Mouse (Mus musculus) kidney, adult 18-20 months (tissue): ENCODE data around the gene Tmem140.

ENCODE experiments used
- DNase-seq: peaks from one replicate; pipeline ENCODE4 v3.0.0; 2021

Tmem140 gene

DNA sequence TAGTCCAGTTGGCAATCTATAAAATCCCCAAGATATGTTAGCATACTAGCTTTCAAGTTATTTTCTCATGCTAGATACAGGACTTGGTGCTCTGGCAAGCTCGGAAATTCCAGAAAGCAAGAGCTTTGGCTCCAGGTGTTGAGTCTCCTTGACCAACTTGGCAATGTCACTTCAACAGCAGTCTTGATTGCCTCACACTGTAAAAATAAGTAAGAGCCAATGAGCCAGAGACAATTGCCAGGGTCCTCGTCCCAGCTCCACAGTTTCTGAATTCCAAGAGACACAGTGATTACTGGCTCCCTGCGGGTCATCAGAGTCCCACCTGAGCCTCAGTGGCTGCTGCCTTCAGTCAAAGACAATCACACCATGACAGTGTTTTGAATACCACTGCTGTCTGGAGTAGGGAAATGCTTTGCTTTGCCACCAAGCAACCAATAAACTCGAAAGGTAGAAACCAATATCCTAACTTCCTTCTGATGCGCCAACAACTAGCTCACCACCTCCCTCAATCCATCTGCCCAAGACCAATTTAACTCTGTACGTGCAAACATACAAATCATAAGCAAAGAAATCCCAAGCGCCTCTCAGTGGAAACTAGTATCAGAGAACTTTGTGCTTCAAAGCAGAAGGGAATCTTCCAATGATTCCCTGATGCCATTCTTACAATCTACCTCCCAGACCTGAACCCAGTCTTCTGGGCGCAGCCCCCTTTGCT, 46.8 kb downstream of the Tmem140 start:
- DNase-seq: peak; percentile 34

GRCm38 (mm10) chr6:34910371-34911219, 47.6 kb downstream of the Tmem140 start, which contains the start of gene Wdr91:
Gene Wdr91 (minus strand): TSS chr6:34910876.
- DNase-seq: peak; percentile 96

GRCm38 (mm10) chr6:34913341-34914040, 50.5 kb downstream of the Tmem140 start:
- no peak for DNase-seq

DNA sequence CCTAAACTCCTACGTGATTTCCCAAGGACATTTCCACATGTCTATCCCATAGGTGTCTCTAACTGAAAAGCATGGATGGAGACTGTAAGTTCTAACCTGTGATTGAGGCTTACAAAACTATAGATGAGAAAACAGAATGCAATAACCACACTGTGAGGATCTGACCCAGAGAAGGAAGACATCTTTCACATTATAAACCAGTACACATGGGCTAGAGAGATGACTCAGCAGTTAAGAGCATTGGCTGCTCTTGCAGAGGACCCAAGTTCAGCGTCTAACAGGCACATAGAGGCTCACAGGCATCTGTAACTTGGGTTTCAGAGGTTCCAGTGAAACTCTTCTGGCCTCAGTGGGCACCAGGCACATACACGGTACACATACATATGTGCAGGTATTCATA, 51.5 kb downstream of the Tmem140 start:
- DNase-seq: no peak

DNA sequence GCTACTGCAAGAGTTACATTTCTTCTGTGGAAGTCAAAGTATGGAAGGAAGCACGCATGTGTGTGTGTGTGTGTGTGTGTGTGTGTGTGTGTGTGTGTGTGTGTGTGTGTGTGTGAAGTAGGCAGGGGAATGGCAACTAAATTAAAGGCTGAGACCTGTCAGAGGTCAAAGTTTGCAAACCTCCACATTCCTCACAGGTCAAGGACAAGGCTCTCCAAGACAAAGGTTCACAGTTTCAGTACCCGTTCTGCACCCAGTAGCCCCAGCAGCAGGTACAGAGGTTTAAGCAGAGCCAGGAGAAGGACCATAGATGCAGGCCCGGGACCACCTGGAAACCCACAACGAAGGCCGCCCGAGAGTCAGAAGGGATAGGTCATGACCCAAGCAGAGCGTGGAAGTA, 56.2 kb downstream of the Tmem140 start:
- no peak for DNase-seq

- no peak for DNase-seq
These were observed 57.0 kb downstream of the Tmem140 start, which contains the start of gene Stra8 for GRCm38 (mm10) chr6:34919956-34920355. Gene Stra8 (plus strand): TSS chr6:34920163.

GRCm38 (mm10) chr6:34920631-34921030, 57.7 kb downstream of the Tmem140 start:
- no peak for DNase-seq

DNA sequence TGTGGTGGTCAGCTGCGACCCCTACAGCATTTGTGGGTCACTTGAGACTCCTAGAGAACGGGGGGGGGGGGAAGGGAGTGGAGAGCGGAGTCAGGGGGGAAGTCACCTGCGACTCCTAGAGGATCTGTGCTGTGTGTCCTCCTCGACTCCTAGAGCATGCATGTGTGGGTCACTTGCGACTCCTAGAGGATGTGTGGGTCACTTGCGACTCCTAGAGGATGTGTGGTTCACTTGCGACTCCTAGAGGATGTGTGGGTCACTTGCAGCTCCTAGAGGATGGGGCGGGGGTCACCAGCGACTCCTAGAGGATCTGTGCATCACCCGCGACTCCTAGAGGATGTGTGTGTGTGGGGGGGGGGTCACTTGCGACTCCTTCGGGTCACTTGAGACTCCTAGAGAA, 59.0 kb downstream of the Tmem140 start:
- peak; percentile 62 for DNase-seq
